Mouse (Mus musculus): Measurements from ENCODE around the gene Rnf17.

GRCm38 (mm10) chr14:56553331-56553730 lies 150.9 kb downstream of the Rnf17 start:
- TF ChIP-seq POLR2AphosphoS5 (IDR thresholded peaks at IDR 0.05; ENCODE audit: borderline replicate concordance, low read depth, low read length) (no peak), POLR2A (IDR thresholded peaks at IDR 0.05; ENCODE audit: control insufficient read depth in 1 of 2, insufficient read depth in 1 of 2, low read depth in 1 of 2, low read length in 2 of 2, poor library complexity in 1 of 2) (no peak), CTCF (IDR thresholded peaks at IDR 0.05 in 2 of 3, conservative IDR thresholded peaks at IDR 0.05 in 1 of 3; ENCODE audit: control insufficient read depth in 1 of 3, insufficient read depth in 1 of 3, low read depth in 2 of 3, low read length in 3 of 3, poor library complexity in 1 of 3, severe bottlenecking in 1 of 3) (no peak), USF2 (IDR thresholded peaks at IDR 0.05; ENCODE audit: borderline replicate concordance in 1 of 2, insufficient read depth in 1 of 2, low read depth in 1 of 2, low read length in 2 of 2) (no peak), SMC3 (IDR thresholded peaks at IDR 0.05; ENCODE audit: low read depth, low read length) (no peak), TAL1 (IDR thresholded peaks at IDR 0.05; ENCODE audit: low read length) (no peak), MAX (IDR thresholded peaks at IDR 0.05; ENCODE audit: low read length) (no peak), MAZ (IDR thresholded peaks at IDR 0.05; ENCODE audit: low read depth, low read length) (no peak), EP300 (IDR thresholded peaks at IDR 0.05; ENCODE audit: low read depth in 1 of 2, low read length in 2 of 2) (no peak), GATA1 (IDR thresholded peaks at IDR 0.05; ENCODE audit: low read depth, low read length) (no peak)
